26 mouse cellular contexts compared by ENCODE assay signal in the genomic region with DNA sequence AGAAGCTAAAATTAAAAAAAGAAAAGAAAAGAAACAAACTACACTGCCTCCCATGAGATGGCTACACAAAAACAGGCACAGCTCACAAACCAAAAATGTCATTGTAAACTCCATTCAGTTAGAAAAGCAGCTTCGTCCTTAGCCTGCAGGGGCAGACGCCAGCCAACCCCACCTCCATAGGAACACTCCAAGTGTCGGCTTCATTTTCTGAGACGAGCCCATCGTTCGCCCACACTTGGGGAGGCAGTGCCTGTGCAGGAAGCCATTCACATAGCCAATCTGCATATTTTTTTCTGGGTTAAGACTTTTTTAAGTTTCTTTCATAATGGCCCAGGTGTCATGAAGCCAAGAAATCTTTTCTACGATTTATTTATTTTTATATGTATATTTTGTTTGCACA. TPM values are rescaled to one million over a fixed set of nuclear protein-coding genes. Genes with fewer than 3 reads are reported as not detected.
DNase-seq lines count a peak whose midpoint lies in the region; ATAC-seq and TF ChIP-seq lines count a peak whose summit lies in the region.
"Had no signal": no experiment of that assay in that cellular context is flagged by ENCODE, and none has a peak within 500 bp of the region (broad histone marks: within the 10 kb centered on the region; RNA-seq: fewer than 3 reads in every experiment).

No protein-coding gene starts in this region.

- DNase-seq in frontal cortex, postnatal 25 days (ENCODE audit: low spot score in 2 of 2), result no peak
- no peak for DNase-seq in gastrocnemius, adult 2 months
- DNase-seq in gastrocnemius, postnatal 14 days, result no peak
- DNase-seq in layer of hippocampus, adult 2 months (ENCODE audit: low spot score in 2 of 2), result no peak
- no peak for DNase-seq in layer of hippocampus, postnatal 36 days
- DNase-seq in brain, adult 2 months (ENCODE audit: low read depth, low spot score), result peak; percentile 33
- DNase-seq: adrenal gland, adult 2 months; adrenal gland, postnatal 10 days; adrenal gland, postnatal 36 days; B cell, adult 2 months; cerebellum, adult 11 months; cerebellum, adult 18-20 months; cerebellum, adult 8-10 months; cerebellum, adult 9-11 months; cerebellum, postnatal 14 days; cerebellum, postnatal 36 days; embryo, embryonic 11 days had no signal

- TF ChIP-seq CTCF in gastrocnemius, adult 2 months (IDR thresholded peaks at IDR 0.05), result no peak
- TF ChIP-seq CTCF in layer of hippocampus, adult 2 months (conservative IDR thresholded peaks at IDR 0.05), result 0 out of 2 replicates have a peak, but pooled peaks have one; percentile 6

- H3K4me3 ChIP-seq in gastrocnemius, adult 2 months, result no peak overlapping the region
- H3K4me3 ChIP-seq in layer of hippocampus, adult 2 months, result no peak overlapping the region
- H3K4me3 ChIP-seq: embryonic facial prominence, embryonic 13.5 days; embryonic facial prominence, embryonic 15.5 days; erythroblast, embryonic 14.5 days; forebrain, embryonic 10.5 days; forebrain, embryonic 12.5 days had no signal

- peak overlapping the region; percentile 43; the same call in 1 of the 2 replicates for H3K27ac ChIP-seq in gastrocnemius, adult 2 months
- H3K27ac ChIP-seq in layer of hippocampus, adult 2 months, result no peak overlapping the region
- H3K27ac ChIP-seq: embryonic facial prominence, embryonic 13.5 days; embryonic facial prominence, embryonic 15.5 days; forebrain, embryonic 10.5 days; forebrain, embryonic 12.5 days had no signal

- ATAC-seq in frontal cortex, adult (ENCODE audit: low TSS enrichment), result peak; percentile 78; the same call in 1 of the 2 replicates
- no peak for ATAC-seq in CD4-positive, CD25-positive, alpha-beta regulatory T cell, adult 4 months
- ATAC-seq: forebrain, embryonic 14.5 days; forebrain, embryonic 16.5 days had no signal

- intact Hi-C loops in gastrocnemius, adult 2 months (cut with DNase I), result no loop called here
- intact Hi-C loops in gastrocnemius, postnatal 14 days (cut with DNase I; ENCODE audit: low total_unique reads), result no loop called here

RNA-seq across cellular contexts. Expression of a gene that starts 8.2 kb away (rescaled TPM):
- 100 to 1,000 TPM; 172 to 212 TPM for total RNA-seq in gastrocnemius, adult 2 months (2021)
- 100 to 1,000 TPM; 183 to 217 TPM for total RNA-seq in gastrocnemius, postnatal 14 days (2021)
- total RNA-seq in layer of hippocampus, adult 2 months (2021), result 10 to 100 TPM; 76.6 to 77.5 TPM
- total RNA-seq in layer of hippocampus, postnatal 36 days (2021), result 10 to 100 TPM; 71.9 to 77.8 TPM
- 1 to 10 TPM; 7.7 to 7.9 TPM for polyA plus RNA-seq in CD4-positive, CD25-positive, alpha-beta regulatory T cell, adult 4 months (2017; shearing (Covaris generic))

RNA-seq across cellular contexts. Expression of a gene that starts 14.8 kb away (rescaled TPM):
- total RNA-seq in gastrocnemius, adult 2 months (2021), result 10 to 100 TPM in 1 of 2 experiments, 1 to 10 TPM in 1; 4.3 to 11.4 TPM
- 10 to 100 TPM in 1 of 2 experiments, 1 to 10 TPM in 1; 5.8 to 11.5 TPM for total RNA-seq in gastrocnemius, postnatal 14 days (2021)
- total RNA-seq in layer of hippocampus, adult 2 months (2021), result 1 to 10 TPM; 1.5 to 1.6 TPM
- 1 to 10 TPM; 2.0 to 2.5 TPM for total RNA-seq in layer of hippocampus, postnatal 36 days (2021)
- 1 to 10 TPM; 5.6 to 6.3 TPM for polyA plus RNA-seq in CD4-positive, CD25-positive, alpha-beta regulatory T cell, adult 4 months (2017; shearing (Covaris generic))
